Mouse (Mus musculus) brown adipose tissue, adult 24 weeks (tissue): ENCODE results near the gene Usp28. TPM values are rescaled to one million over a fixed set of nuclear protein-coding genes. Genes with fewer than 3 reads are reported as not detected.

Experiments
- H3K27ac ChIP-seq: fragments of 200-500 bp; replicated peaks from 2 replicates; pipeline ENCODE4 v1.5.1; 2012; ENCODE audit warnings: low read depth, mild to moderate bottlenecking, low read length
- H3K4me1 ChIP-seq: fragments of 200-500 bp; 2 replicates; pipeline ENCODE4 v1.6.1; 2012; ENCODE audit warnings: low read length, mixed read lengths; ENCODE audit not compliant: control insufficient read depth, insufficient read depth, insufficient read length
- H3K4me3 ChIP-seq: fragments of 200-500 bp; 2 replicates; pipeline ENCODE4 v1.5.1; 2012; ENCODE audit warnings: low read depth, mild to moderate bottlenecking, low read length, moderate library complexity; ENCODE audit not compliant: insufficient read depth
- polyA plus RNA-seq: library from polyadenylated mRNA; stranded (reverse); fragments of >200 nt; gene quantifications from 2 replicates; pipeline ENCODE4 v1.2.4, GENCODE M21; 2012; ENCODE audit not compliant: missing spikeins, insufficient read depth, insufficient read length

Usp28 gene
- polyA plus RNA-seq, 1 experiment, result 5.5 TPM

DNA sequence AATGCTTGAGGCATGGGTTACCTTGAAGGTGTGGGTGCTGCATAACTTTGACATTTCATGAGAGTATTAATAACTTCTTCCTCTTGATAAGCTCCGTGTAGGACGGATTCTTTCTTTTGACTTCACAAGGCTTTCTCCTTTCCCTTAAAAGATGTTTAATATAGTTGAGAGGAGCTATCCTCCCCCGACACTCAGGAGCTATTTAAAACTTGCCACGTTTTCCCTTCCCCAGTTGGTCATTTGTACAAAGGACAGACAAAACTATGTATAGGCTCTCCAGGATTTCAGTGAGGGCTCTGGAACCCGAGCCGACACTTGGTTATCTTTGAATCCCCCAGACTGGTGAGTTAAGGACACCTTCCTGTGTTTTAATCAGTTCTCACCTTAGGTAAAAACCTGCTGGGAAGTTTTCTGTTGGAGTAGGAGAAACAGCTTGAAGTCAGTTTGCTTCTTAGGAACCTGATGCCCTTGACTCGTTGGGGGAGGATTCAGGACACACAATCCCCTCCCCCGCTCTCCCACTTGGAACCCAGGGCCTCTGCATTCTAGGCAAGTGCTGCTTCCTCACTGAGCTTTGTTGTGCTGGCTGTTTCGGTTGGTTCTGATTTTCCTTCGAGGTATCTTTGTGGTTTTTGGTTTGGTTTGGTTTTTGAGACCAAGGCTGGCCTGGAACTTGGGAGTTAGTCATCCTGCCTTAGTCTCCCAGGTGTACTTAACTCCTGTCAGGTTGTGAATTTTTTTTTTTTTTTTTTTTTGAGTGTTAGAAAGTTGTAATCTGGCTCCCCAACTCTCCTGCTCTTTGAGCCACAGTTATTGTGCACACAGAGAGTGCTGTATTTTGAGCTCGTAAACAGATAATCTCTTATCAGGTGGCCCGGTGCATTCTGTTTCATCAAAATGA, 2.3 kb downstream of the Usp28 start:
- peaks cover 5% of the 10 kb centered on the region; the same call in 1 of the 2 replicates for H3K4me1 ChIP-seq
- H3K4me3 ChIP-seq, result no peak overlapping the region
- no peak overlapping the region for H3K27ac ChIP-seq

DNA sequence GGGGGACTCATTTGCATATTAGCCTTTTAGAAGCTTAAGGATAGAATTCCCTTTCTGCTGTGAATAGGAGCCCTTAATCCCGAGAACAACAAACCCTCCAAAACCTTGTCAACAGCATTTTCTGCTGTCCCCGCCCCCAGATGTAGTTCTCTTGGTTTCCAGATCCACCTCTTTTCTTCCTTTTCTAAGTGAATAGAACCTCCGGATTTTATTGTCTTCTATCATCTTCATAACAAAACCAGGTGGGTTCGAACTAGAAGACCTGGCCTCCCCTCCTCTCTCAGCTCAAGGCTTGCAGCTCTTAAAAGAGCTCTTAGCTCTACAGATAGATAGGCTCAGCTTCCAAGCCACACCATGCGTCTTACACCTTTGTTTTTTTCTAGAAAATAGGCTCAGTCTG, 6.5 kb downstream of the Usp28 start:
- Histone ChIP-seq H3K27ac (no peak overlapping the region), H3K4me3 (no peak overlapping the region), H3K4me1 (peaks cover 5% of the 10 kb centered on the region; the same call in 1 of the 2 replicates)

DNA sequence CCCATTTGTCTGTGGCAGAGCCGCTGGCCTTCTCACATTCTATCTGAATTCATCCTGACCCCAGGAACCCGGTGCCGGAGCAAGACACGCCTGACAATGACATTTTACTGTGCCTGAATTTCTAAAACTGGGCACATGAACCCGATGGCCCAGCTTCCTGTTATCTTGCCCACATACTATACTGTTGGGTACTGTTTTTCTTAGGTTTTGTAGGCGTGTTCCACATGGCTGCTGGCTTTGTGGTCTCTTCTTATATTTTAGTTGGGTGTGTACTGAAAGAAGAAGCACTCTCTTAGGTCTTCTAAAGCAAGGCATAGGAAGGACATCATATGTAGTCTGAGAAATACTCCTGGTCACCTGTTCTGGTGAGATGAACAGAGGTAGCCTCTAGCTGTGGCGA, 9.6 kb downstream of the Usp28 start:
- H3K4me1 ChIP-seq, result no peaks in the 10 kb centered on the region
- no peak overlapping the region for H3K4me3 ChIP-seq
- H3K27ac ChIP-seq, result no peak overlapping the region

DNA sequence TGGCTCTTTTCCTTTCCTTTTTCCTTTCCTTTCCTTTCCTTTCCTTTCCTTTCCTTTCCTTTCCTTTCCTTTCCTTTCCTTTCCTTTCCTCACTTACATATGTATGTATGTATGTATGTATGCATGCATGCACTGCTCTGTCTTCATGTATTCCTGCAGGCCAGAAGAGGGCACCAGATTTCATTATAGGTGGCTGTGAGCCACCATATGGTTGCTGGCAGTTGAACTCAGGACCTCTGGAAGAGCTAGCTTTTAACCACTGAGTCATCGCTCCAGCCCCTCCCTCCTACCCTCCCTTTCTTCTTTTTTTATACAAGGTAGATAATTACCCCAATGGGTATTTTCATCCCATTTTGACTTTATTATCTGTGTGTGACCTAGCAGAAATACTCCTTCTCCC, 10.6 kb downstream of the Usp28 start:
- Histone ChIP-seq H3K27ac (no peak overlapping the region), H3K4me1 (no peaks in the 10 kb centered on the region)

DNA sequence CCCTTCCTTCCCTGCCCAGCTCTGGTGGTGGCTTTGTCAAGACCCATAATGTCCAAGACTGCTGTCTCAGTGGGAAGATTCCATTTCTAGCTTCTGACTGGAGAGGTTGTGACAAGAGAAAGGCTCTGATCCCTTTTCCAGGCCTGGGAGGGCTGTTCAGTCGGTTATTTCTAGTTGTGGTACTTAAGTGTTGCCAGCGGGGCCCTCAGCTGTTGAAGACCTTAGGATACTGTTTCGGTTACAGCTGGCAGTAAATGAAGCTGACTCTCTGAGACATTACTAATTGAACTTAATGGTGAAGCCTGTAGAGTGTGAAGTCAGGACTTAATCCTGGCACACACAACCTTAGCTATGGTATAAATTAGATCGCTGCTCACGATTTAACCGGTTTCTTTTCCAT, 14.1 kb downstream of the Usp28 start:
- Histone ChIP-seq H3K4me1 (no peaks in the 10 kb centered on the region), H3K27ac (no peak overlapping the region), H3K4me3 (no peak overlapping the region)

More for the DNA sequence above, 10.6 kb downstream of the Usp28 start:
- no peak overlapping the region for H3K4me3 ChIP-seq

DNA sequence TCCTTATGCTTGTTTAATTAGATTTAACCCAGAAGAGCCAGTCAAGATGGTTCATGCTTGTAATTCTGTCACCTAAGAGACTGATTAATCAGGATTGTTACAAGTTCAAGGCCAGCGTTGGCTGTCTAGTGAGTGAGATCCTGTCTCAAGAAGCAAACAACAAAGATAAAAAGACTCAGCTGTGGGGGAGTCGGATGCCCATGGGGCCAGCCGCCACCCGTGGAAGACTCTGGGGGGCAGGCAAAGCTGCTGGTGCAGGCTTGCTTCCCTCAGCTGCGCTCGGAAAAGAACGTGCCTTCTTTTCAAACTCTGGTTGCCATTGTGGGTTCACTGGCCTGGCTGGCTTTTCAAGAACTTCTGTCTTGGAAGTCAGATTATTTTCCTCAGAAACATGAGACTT, 30.6 kb downstream of the Usp28 start:
- Histone ChIP-seq H3K4me3 (no peak overlapping the region), H3K4me1 (no peaks in the 10 kb centered on the region), H3K27ac (no peak overlapping the region)

DNA sequence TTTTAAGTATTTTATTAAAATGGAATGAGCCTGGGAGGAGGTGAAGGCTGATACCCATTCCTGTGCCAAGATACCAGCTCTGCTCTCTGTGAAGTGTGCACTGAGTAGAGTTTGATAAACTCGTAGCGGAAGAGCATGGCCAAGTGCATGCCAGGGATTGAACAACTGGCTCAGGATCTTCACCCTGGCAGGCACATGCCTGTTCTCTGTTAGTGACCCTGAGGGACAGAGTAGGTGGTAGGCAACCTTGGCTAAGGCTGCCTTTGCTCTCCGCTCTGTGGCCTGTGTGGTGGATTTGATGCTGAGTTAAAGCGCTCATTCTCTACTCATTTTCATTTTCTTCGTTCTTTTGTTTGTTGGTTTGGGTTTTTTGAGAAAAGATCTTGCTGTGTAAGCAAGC, 36.1 kb downstream of the Usp28 start:
- Histone ChIP-seq H3K4me1 (no peaks in the 10 kb centered on the region), H3K4me3 (no peak overlapping the region), H3K27ac (no peak overlapping the region)

DNA sequence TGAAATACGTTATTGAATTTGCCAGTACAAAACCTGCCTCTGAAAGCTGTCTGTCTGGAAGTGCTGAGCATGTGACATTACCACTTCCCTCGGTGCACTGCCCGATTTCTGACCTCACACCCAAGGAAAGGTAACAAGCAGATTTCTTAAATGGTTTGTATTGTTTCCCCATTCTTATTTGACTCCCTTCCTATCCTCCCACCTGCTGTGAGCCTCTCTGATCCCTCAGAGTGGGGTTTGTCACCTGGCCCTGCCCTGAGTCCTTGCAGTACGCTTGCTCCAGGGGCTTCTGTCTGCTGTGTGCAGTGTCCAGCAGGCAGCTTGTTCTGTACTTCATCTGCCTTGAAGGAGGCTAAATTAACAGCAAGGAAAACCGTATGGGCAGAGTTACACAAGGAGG, 38.8 kb downstream of the Usp28 start:
- H3K27ac ChIP-seq, result no peak overlapping the region
- H3K4me3 ChIP-seq, result no peak overlapping the region
- H3K4me1 ChIP-seq, result no peaks in the 10 kb centered on the region

DNA sequence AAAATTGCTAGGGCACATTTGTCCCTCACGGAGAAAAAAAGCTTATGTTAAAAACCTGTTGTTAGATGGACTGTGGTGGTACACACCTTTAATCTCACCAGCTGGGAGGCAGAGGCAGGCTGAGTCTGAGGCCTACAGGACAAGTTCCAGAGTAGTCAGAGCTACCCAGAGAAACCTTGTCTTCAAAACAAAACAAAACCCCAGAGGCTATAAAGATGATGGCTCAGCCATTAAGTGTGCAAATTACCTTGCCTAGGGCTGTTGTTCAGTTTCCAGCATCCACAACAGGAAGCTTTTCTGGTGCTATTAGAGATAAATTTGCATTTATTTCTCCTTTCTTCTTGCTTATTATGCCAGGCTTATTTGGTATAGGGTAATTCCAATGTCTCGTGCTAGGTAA, 39.4 kb downstream of the Usp28 start:
- no peaks in the 10 kb centered on the region for H3K4me1 ChIP-seq

DNA sequence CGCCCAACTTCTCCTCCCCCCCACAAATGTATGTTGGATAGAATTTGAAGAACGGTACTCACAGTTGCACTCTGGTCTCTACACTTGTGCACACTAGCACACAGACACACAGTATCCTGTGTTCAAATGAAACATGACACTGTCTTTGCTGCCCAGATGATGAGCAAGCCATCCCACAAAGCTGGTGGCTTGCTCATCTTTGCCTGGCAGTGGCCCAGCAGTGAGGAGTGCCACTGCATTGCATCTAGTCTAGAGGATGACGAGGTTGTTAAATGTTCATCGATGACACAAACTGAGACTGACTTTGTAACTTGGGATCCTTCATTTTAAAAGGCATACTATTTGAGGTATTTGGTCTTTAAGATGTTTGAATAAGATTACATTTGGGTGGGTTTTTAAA, 49.6 kb downstream of the Usp28 start:
- Histone ChIP-seq H3K4me3 (no peak overlapping the region), H3K27ac (no peak overlapping the region), H3K4me1 (no peaks in the 10 kb centered on the region)

More for the DNA sequence above, 39.4 kb downstream of the Usp28 start:
- Histone ChIP-seq H3K4me3 (no peak overlapping the region), H3K27ac (no peak overlapping the region)

DNA sequence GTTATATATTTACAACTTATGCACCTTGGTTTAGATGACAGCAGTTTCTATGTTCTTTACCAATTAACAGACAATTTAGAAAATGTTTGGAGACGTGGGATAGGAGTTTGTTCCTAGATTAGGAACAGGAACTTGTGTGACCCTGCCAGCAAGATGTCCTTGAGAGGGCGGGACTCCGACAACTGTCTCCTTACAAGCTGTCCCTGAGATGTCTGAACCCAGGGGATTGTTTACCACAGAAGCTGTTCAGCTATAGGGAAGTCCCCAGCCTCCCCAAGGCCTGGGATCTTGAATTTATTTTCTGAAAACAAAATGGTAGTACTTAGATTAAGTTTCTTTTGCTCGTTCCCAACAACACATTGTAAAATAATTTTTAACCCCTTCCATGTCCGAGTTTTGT, 65.7 kb downstream of the Usp28 start:
- Histone ChIP-seq H3K4me1 (no peaks in the 10 kb centered on the region), H3K4me3 (no peak overlapping the region), H3K27ac (no peak overlapping the region)

DNA sequence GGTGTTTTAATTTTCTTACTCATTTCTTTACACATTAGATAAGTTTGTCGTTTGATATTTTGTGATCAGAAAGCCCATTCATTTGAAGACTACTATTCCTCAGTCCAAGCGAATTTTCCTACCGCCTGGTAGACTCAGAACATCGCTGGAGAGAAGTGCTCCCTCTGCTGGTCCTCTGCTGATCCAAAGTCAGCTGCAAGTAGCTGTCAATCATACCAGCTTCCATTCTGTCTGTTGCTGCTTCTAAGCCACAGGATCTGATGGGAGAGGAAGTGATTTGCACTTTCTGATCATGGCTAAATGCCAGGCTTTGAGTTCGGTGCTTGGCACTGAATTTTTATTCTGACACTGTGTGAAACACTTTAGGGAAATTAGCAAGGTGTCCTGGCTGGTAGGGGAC, 66.2 kb downstream of the Usp28 start:
- Histone ChIP-seq H3K4me1 (no peaks in the 10 kb centered on the region), H3K27ac (no peak overlapping the region), H3K4me3 (no peak overlapping the region)

DNA sequence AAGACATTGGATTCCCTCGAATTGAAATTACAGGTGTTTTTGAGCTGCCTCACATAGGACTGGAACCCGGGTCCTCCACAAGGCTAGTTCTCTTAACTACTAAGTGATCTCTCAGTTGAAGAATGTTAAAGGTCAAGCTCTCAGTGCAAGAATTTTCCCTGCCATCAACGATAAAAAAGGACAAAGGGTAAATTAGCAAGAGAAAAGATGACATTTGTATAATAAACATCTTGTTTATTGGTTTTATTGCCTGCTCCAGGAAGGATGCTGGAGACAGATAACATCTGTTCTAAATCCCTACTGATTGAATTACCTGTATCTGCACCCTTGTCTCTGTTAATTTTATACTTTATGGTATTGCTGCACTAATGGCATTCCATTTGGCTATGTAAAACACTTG, 68.9 kb downstream of the Usp28 start:
- Histone ChIP-seq H3K4me3 (no peak overlapping the region), H3K27ac (no peak overlapping the region), H3K4me1 (no peaks in the 10 kb centered on the region)

DNA sequence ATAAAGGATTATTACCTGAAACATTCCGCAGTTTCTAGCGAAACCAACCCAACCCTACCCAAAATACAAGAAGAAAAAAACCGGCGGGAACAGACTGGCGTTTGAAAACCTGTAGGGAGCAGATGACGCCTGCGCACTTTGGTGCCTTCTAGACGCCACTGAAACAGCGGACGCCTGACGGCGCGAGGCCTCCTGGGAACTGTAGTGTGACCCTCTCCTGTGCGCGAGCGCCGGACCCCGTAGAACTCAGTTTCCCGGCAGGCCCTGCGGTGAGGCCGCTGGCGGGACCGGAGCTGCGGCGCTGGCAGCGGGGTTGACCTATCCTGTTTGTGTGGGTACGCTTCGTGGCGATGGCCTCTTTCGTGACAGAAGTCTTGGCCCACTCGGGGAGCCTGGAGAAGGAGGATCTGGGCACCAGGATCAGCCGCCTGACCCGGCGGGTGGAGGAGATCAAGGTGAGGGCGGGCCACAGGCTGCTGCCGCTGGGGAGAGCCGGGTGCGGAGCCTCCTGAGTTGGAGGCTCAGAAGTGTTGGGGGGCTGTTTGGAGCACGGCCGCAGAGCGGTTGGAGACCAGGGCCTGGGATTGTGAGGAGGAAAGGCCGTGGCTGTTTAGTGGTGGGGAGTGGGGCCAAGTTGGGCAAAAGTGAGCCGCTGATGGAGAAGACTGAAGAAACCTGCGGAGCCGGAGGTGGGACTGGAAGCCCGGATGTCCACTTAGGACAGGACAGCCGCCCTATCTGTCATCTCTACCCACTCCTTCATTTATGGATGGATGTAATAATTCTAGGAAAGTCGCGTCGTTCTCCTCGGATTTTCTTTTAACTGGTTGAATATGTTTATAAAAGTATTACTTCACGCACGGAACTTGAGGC, 70.4 kb downstream of the Usp28 start, which contains the start of gene Zw10:
Gene Zw10, plus strand, starts transcription at position 281 of the 873 bp plus-strand sequence.
- peak within 1 kb of the TSS; percentile 76 for H3K4me3 ChIP-seq
- no peaks in the 10 kb centered on the region for H3K4me1 ChIP-seq
- H3K27ac ChIP-seq, result peak within 1 kb of the TSS; percentile 29

DNA sequence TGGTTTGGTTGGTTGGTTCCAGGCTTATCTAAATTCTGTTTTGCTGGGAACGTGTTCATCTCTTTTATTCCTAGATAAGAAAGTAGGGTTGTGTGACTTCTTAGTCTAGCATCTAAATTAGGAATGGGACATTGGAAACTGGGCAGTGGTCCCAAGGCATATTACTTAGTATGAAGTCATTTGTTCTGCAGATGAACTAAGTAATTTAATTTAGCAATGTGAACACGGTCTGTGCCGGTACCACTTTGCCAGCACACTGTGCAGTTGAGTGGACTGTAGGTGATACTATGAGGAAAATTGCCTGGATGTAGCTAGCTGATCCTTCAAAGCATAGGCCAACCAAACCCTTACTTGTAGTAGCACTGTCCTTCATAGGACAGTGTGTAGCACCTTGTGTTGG, 91.7 kb downstream of the Usp28 start:
- Histone ChIP-seq H3K4me3 (no peak overlapping the region), H3K4me1 (no peaks in the 10 kb centered on the region)

More for the DNA sequence above, 91.7 kb downstream of the Usp28 start:
- H3K27ac ChIP-seq, result no peak overlapping the region
